Mouse (Mus musculus): Measurements from ENCODE around the gene Taf8. TPM values are rescaled to one million over a fixed set of nuclear protein-coding genes. Genes with fewer than 3 reads are reported as not detected.

The Taf8 gene
- total and polyA plus RNA-seq, 2 experiments from 2014 or later, result 10.8 to 17.9 TPM

- whole genome bisulfite sequencing, result 71% methylated on average over 12 of the region's 12 CpGs
- Histone ChIP-seq H3K36me3 (ENCODE audit: insufficient read depth) (no peaks in the 10 kb centered on the region), H3K4me2 (ENCODE audit: low read depth) (no peak overlapping the region), H3K4me3 (ENCODE audit: low read depth, low read length) (no peak overlapping the region), H3K9ac (no peak overlapping the region), H3K27ac (ENCODE audit: low read depth, low read length) (no peak overlapping the region), H3K4me1 (ENCODE audit: insufficient read depth) (no peaks in the 10 kb centered on the region), H3K9me3 (ENCODE audit: low read length) (no peaks in the 10 kb centered on the region), H3K27me3 (ENCODE audit: insufficient read depth, low read length) (no peaks in the 10 kb centered on the region)
- TF ChIP-seq CTCF (IDR thresholded peaks at IDR 0.05; ENCODE audit: low read depth), result no peak
- ATAC-seq (no peak), DNase-seq (no peak)
These were observed 51.1 kb downstream of the Taf8 start for GRCm38 (mm10) chr17:47450880-47451565.

- no peak for TF ChIP-seq CTCF (IDR thresholded peaks at IDR 0.05; ENCODE audit: low read depth)
- WGBS, result 44% methylated on average over 7 of the region's 7 CpGs
- no peaks in the 10 kb centered on the region for H3K36me3 ChIP-seq (ENCODE audit: insufficient read depth)
- no peak overlapping the region for H3K4me2 ChIP-seq (ENCODE audit: low read depth)
- no peak overlapping the region for H3K27ac ChIP-seq (ENCODE audit: low read depth, low read length)
- ATAC-seq (no peak), DNase-seq (no peak)
- no peaks in the 10 kb centered on the region for H3K9me3 ChIP-seq (ENCODE audit: low read length)
- no peak overlapping the region for H3K9ac ChIP-seq
- H3K4me1 ChIP-seq (ENCODE audit: insufficient read depth), result no peaks in the 10 kb centered on the region
- no peak overlapping the region for H3K4me3 ChIP-seq (ENCODE audit: low read depth, low read length)
- H3K27me3 ChIP-seq (ENCODE audit: insufficient read depth, low read length), result no peaks in the 10 kb centered on the region
These were observed 51.9 kb downstream of the Taf8 start for GRCm38 (mm10) chr17:47450239-47450638.

GRCm38 (mm10) chr17:47449432-47449831 lies 52.7 kb downstream of the Taf8 start:
- no peak for TF ChIP-seq CTCF (IDR thresholded peaks at IDR 0.05; ENCODE audit: low read depth)
- DNase-seq (no peak), ATAC-seq (no peak)
- no peak overlapping the region for H3K9ac ChIP-seq
- WGBS, result 72% methylated on average over 5 of the region's 5 CpGs
- H3K36me3 ChIP-seq (ENCODE audit: insufficient read depth), result no peaks in the 10 kb centered on the region
- H3K27me3 ChIP-seq (ENCODE audit: insufficient read depth, low read length), result no peaks in the 10 kb centered on the region
- no peak overlapping the region for H3K27ac ChIP-seq (ENCODE audit: low read depth, low read length)
- no peaks in the 10 kb centered on the region for H3K9me3 ChIP-seq (ENCODE audit: low read length)
- H3K4me1 ChIP-seq (ENCODE audit: insufficient read depth), result no peaks in the 10 kb centered on the region
- H3K4me2 ChIP-seq (ENCODE audit: low read depth), result no peak overlapping the region
- no peak overlapping the region for H3K4me3 ChIP-seq (ENCODE audit: low read depth, low read length)

- H3K4me3 ChIP-seq (ENCODE audit: low read depth, low read length), result no peak overlapping the region
- H3K9me3 ChIP-seq (ENCODE audit: low read length), result no peaks in the 10 kb centered on the region
- no peaks in the 10 kb centered on the region for H3K4me1 ChIP-seq (ENCODE audit: insufficient read depth)
- no peaks in the 10 kb centered on the region for H3K36me3 ChIP-seq (ENCODE audit: insufficient read depth)
- no peaks in the 10 kb centered on the region for H3K27me3 ChIP-seq (ENCODE audit: insufficient read depth, low read length)
- no peak for TF ChIP-seq CTCF (IDR thresholded peaks at IDR 0.05; ENCODE audit: low read depth)
- no peak overlapping the region for H3K9ac ChIP-seq
- ATAC-seq (no peak), DNase-seq (no peak)
- no peak overlapping the region for H3K4me2 ChIP-seq (ENCODE audit: low read depth)
- no peak overlapping the region for H3K27ac ChIP-seq (ENCODE audit: low read depth, low read length)
- WGBS, result 52% methylated on average over 8 of the region's 8 CpGs
These were observed 53.3 kb downstream of the Taf8 start for GRCm38 (mm10) chr17:47448523-47449372.

GRCm38 (mm10) chr17:47446561-47446960 lies 55.5 kb downstream of the Taf8 start:
- H3K4me2 ChIP-seq (ENCODE audit: low read depth), result no peak overlapping the region
- no peak overlapping the region for H3K9ac ChIP-seq
- WGBS, result 90% methylated on average over 11 of the region's 11 CpGs
- no peak overlapping the region for H3K27ac ChIP-seq (ENCODE audit: low read depth, low read length)
- no peak overlapping the region for H3K4me3 ChIP-seq (ENCODE audit: low read depth, low read length)
- no peaks in the 10 kb centered on the region for H3K4me1 ChIP-seq (ENCODE audit: insufficient read depth)
- H3K9me3 ChIP-seq (ENCODE audit: low read length), result no peaks in the 10 kb centered on the region
- DNase-seq (no peak), ATAC-seq (no peak)
- no peaks in the 10 kb centered on the region for H3K27me3 ChIP-seq (ENCODE audit: insufficient read depth, low read length)
- no peak for TF ChIP-seq CTCF (IDR thresholded peaks at IDR 0.05; ENCODE audit: low read depth)
- no peaks in the 10 kb centered on the region for H3K36me3 ChIP-seq (ENCODE audit: insufficient read depth)

GRCm38 (mm10) chr17:47446025-47446424 lies 56.1 kb downstream of the Taf8 start:
- no peaks in the 10 kb centered on the region for H3K4me1 ChIP-seq (ENCODE audit: insufficient read depth)
- no peak overlapping the region for H3K4me3 ChIP-seq (ENCODE audit: low read depth, low read length)
- H3K27ac ChIP-seq (ENCODE audit: low read depth, low read length), result no peak overlapping the region
- ATAC-seq (no peak), DNase-seq (no peak)
- no peak overlapping the region for H3K4me2 ChIP-seq (ENCODE audit: low read depth)
- H3K9me3 ChIP-seq (ENCODE audit: low read length), result no peaks in the 10 kb centered on the region
- H3K9ac ChIP-seq, result no peak overlapping the region
- 83% methylated on average over 9 of the region's 9 CpGs for WGBS
- H3K27me3 ChIP-seq (ENCODE audit: insufficient read depth, low read length), result no peaks in the 10 kb centered on the region
- no peak for TF ChIP-seq CTCF (IDR thresholded peaks at IDR 0.05; ENCODE audit: low read depth)
- H3K36me3 ChIP-seq (ENCODE audit: insufficient read depth), result no peaks in the 10 kb centered on the region

- H3K4me2 ChIP-seq (ENCODE audit: low read depth), result no peak overlapping the region
- H3K4me3 ChIP-seq (ENCODE audit: low read depth, low read length), result no peak overlapping the region
- H3K27me3 ChIP-seq (ENCODE audit: insufficient read depth, low read length), result no peaks in the 10 kb centered on the region
- H3K9me3 ChIP-seq (ENCODE audit: low read length), result no peaks in the 10 kb centered on the region
- H3K36me3 ChIP-seq (ENCODE audit: insufficient read depth), result no peaks in the 10 kb centered on the region
- no peak for TF ChIP-seq CTCF (IDR thresholded peaks at IDR 0.05; ENCODE audit: low read depth)
- 82% methylated on average over 11 of the region's 11 CpGs for WGBS
- no peak overlapping the region for H3K27ac ChIP-seq (ENCODE audit: low read depth, low read length)
- no peak for ATAC-seq
- H3K9ac ChIP-seq, result no peak overlapping the region
- H3K4me1 ChIP-seq (ENCODE audit: insufficient read depth), result no peaks in the 10 kb centered on the region
- no peak for DNase-seq
These were observed 56.6 kb downstream of the Taf8 start for GRCm38 (mm10) chr17:47445518-47445917.
